Mouse (Mus musculus) brain, embryonic 18.5 days (tissue): ENCODE measurements at regions not wholly inside any gene's neighbourhood (a gene's known extent, or its start where the extent isn't known, plus 50 kb on each side); places are given as distances from the start of the nearest gene placed in this dataset.

Experiments
- DNase-seq: peaks from one replicate; pipeline ENCODE4 v3.0.0-alpha.2; 2012; ENCODE audit warnings: low read depth, low spot score

DNA sequence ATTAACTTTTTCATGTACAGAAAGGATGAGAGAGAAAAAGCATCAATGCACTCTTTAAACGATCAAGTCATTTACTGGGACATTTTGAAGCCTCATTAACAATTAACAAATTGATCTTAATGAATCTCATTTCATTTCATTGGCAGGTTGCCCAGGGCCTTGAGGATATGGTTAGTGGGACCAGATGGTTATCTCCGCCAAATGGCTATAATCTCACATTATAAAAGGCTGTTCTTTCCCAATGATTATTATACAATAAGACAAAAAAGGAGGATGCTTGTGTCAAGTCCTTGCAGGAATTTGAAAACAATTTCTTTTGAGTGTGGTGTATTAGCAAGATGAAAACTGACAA, 185.3 kb downstream of the Snx13 start:
- DNase-seq = peak; percentile 32

DNA sequence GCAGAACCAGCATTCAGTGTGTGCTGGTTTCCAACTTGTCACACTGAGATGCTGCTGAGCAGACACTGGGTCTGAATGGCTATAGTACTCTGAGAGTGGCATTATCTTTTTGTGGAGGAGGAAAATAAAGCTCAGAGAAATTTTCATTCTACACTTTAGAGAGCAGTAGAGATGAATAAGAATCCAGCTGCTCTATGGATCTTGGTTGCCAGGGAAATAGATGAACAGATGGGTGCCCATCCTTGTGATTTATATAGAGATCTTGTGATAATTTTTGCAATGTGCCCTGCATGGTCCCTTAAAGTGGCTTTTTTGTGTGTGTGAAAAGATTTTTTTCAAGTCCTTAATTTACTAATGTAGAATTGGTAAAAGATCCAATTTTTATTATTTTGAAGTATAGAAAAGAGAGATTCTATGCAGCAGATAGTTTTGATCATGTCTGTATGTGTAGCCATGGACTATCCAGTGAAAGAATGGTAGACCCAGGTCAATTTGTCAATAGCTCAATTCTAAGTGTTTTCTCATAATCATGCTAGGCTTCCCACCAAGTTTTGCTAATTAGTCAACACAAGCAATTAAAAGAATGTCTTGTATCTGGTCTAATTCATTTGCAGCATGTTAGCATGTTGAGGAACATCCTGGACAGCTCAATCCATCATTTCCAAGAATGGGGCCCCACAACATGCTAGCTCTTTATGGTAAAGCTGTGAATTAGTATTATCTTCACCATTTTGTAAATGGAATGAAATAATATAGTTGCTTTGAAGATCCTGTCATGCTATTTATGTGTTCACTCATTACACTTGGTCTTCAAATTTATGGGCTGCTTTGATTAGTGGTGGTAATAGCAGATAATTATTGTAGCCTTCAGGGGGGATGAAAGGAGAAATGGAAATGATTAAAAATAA, 184.7 kb downstream of the Snx13 start:
- DNase-seq = peak; percentile 24

DNA sequence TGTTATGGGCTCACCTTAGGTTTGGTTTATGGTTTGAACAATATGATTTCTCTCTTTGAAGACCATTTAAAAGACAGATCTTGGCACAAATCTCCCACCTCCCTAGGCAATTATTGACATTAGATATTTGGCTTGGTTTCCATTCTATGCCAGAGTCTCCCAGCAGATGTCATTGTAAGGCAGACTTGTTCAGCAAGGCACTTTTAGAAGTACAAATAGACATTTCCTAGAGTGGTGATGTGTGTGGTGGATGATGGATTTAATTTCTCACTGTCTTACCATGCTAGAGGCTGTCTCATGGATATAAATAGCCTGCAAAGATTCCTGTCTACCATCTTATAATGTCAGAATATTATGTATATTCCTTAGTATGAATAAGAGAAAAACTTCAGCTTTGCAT, 173.4 kb downstream of the Snx13 start:
- no peak for DNase-seq

DNA sequence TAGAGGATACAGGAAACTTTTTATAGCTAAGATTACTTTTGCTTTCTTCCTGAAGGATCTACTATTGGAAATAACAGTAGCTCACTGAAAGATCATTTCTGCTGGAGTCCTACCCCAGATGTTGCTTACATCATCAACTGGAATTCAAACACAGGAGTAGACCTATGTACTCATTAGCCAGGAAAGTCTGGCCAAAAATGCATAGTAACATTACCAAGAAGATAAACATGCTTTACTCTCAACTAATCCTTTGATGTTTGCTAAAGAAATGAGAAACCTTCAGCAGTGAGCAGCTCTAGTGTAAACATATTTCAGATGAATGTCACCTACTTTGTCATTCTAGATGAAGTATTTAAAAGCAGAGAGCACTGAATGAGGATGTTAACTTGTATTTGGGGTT, 173.0 kb downstream of the Snx13 start:
- no peak for DNase-seq

DNA sequence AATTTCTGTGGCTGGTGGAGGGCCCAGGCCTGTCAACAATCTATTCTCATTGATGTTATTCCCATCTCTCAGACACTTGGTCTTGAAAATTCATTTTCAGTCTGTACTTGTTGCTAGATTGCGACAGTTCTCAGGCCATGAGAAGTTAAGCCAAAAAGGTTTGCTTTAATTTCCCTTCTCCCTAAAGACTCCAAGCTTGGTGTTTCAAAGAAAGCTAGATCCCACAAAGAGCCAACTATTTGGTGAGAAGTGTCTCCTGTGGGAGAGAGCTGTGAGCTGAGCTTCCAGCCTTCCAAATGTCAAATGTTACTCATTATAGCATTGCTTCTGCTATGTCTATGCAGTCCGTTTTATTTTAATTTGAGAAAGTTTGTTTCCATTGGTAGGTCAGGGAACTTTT, 169.7 kb downstream of the Snx13 start:
- DNase-seq = no peak

DNA sequence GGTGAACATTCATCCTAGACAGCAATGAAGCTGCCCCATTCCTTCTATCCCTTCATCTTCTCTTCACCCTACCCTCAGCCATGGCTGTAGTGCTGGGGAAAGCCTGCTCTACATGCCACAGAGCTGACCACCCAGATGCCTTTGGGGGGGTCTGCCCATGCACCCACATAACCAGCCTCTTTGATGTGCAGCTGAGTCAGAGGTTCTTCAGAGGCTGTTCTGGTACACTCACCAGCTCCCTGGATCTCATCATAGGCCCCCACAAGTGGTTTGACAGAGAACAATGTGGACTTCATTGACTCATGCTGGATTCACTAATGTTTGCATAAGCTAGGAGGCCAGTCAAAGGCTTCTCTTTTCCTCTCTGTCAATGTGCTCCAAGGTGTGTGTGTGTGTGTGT, 162.4 kb downstream of the Snx13 start:
- no peak for DNase-seq

DNA sequence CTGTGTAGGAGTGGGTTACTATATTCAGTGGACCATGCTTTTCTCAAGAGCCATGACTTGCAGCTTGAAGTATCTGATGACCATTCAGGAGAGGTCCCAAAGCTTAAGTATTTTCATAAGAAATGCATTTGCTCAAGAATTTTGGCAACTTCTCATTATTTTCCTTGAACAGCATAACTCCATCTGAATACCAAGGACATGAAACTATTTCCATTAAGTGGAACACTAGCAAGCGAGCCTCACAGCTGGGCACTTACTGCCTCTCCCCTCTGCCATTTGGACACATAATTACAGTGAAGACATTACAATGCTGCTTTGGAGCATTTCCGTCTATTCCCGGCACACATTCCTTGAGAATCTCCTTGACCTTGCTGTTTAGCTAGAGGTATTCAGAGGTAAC, 160.6 kb downstream of the Snx13 start:
- no peak for DNase-seq

DNA sequence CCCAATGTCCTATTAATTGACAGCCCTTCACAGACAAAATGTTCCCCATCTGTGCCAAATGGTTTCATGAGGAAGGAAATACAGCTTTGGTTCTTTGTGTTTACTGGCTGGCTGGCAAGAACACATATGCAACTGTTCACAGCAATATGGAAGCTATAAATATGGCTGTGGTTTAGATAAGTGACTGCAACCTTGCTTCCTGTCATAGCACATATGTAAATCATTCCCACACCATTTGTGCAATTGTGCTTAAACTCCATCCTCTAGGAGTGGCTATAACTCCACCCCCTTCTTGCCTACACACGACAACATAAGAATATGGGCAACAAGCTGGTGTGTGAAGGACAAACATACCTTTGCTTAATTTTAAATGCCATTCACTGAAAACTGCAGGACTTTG, 156.4 kb downstream of the Snx13 start:
- no peak for DNase-seq

DNA sequence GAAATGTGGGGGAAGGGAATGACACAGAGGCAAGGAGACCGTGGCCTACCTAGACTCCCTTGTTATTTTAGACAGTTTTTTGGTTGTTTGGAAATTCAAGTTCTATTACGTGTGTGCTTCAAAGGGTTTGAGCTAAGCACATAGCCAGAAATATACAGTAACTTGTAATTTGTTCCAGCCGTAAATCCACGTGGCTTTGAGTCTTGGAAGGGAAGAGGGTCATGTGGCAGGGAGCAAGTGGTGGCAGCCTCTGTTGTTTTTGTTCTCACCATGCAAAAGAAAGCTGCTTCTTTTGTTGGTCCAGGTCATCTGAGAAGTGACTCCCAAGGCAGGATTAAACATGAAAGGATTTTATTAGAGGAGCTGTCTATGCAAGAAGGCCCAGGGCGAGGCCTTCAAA, 153.1 kb downstream of the Snx13 start:
- DNase-seq = no peak
